Mouse (Mus musculus) cerebellum, adult 11 months (tissue): ENCODE measurements around the gene Usp29.
A peak's percentile ranks its signal among the peaks of the same experiment; 100 is the strongest.
"Not testable (repeated sequence)": the region's sequence is repeated elsewhere in the genome, so short reads cannot be mapped to it uniquely, and the experiment has no call there.

Experiments used
- DNase-seq: peaks from one replicate; pipeline ENCODE4 v3.0.0; 2022

The Usp29 gene

GRCm38 (mm10) chr7:6770286-6770685, 39.9 kb downstream of the Usp29 start:
- DNase-seq, result no peak

- not testable (repeated sequence) for DNase-seq
Measured at GRCm38 (mm10) chr7:6773865-6774413, 43.6 kb downstream of the Usp29 start.

- peak; percentile 11 for DNase-seq
Measured at GRCm38 (mm10) chr7:6776314-6777059, 46.1 kb downstream of the Usp29 start.

- no peak for DNase-seq
Measured at GRCm38 (mm10) chr7:6777107-6777506, 46.7 kb downstream of the Usp29 start.

GRCm38 (mm10) chr7:6777689-6778088, 47.3 kb downstream of the Usp29 start:
- no peak for DNase-seq

GRCm38 (mm10) chr7:6779172-6779571, 48.8 kb downstream of the Usp29 start:
- DNase-seq, result no peak

GRCm38 (mm10) chr7:6781541-6781940, 51.2 kb downstream of the Usp29 start:
- no peak for DNase-seq

- no peak for DNase-seq
Measured at GRCm38 (mm10) chr7:6784340-6785073, 54.1 kb downstream of the Usp29 start.

- DNase-seq, result no peak
Measured at GRCm38 (mm10) chr7:6787000-6787399, 56.6 kb downstream of the Usp29 start.

- DNase-seq, result no peak
Measured at GRCm38 (mm10) chr7:6788101-6788500, 57.7 kb downstream of the Usp29 start.

GRCm38 (mm10) chr7:6791286-6792065, 61.1 kb downstream of the Usp29 start:
- no peak for DNase-seq

GRCm38 (mm10) chr7:6793240-6793639, 62.9 kb downstream of the Usp29 start:
- no peak for DNase-seq

GRCm38 (mm10) chr7:6793811-6794210, 63.4 kb downstream of the Usp29 start:
- no peak for DNase-seq

GRCm38 (mm10) chr7:6797408-6797807, 67.0 kb downstream of the Usp29 start:
- no peak for DNase-seq

GRCm38 (mm10) chr7:6799105-6799805, 68.9 kb downstream of the Usp29 start:
- DNase-seq, result no peak

- DNase-seq, result no peak
Measured at GRCm38 (mm10) chr7:6800586-6801441, 70.4 kb downstream of the Usp29 start.

GRCm38 (mm10) chr7:6801642-6802041, 71.3 kb downstream of the Usp29 start:
- DNase-seq, result no peak

GRCm38 (mm10) chr7:6810556-6810955, 80.2 kb downstream of the Usp29 start:
- DNase-seq, result no peak

- no peak for DNase-seq
Measured at GRCm38 (mm10) chr7:6814971-6815370, 84.6 kb downstream of the Usp29 start.

GRCm38 (mm10) chr7:6816706-6817376, 86.5 kb downstream of the Usp29 start:
- no peak for DNase-seq

GRCm38 (mm10) chr7:6820296-6820695, 89.9 kb downstream of the Usp29 start:
- DNase-seq, result no peak
